Mouse (Mus musculus): ENCODE results near the gene Stim1. TPM values are rescaled to one million over a fixed set of nuclear protein-coding genes. Genes with fewer than 3 reads are reported as not detected.

Gene Stim1
- polyA plus RNA-seq, 1 experiment from 2014 or later = 14.8 TPM

DNA sequence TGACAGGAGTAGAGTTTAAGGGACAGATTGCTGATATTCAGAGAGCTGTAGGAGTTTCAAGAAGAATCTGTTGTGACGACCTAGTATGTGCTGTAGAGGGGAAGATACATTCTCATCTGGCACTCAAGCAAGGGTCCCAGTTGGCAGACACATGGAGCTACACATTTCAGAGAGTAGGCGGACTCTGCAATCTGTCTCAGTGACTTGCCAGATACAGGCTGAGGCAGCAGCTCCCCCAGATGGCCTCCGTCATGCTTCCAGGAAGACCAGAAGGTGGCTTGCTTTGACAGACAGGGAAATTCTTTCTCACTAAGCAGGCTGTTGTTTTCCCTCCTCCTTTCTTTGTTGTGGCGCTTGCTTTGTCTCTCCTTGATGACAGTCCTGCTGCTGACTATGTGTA is 102.1 kb downstream of the Stim1 start:
- no peaks in the 10 kb centered on the region for H3K27me3 ChIP-seq (ENCODE audit: insufficient read depth, low read length)
- 35% methylated on average over 4 of the region's 4 CpGs for WGBS
- no peak overlapping the region for H3K27ac ChIP-seq (ENCODE audit: low read length)
- H3K9me3 ChIP-seq (ENCODE audit: low read length) = no peaks in the 10 kb centered on the region
- ATAC-seq (ENCODE audit: low FRiP score, low TSS enrichment) = peak; percentile 73; the same call in 1 of the 2 replicates
- H3K4me2 ChIP-seq (replicated peaks; ENCODE audit: low read depth, low read length) = no peak overlapping the region
- H3K4me3 ChIP-seq (ENCODE audit: low read length) = no peak overlapping the region
- H3K36me3 ChIP-seq (ENCODE audit: insufficient read depth, low read length) = no peaks in the 10 kb centered on the region
- no peaks in the 10 kb centered on the region for H3K4me1 ChIP-seq (ENCODE audit: insufficient read depth, low read length)
- H3K9ac ChIP-seq (replicated peaks; ENCODE audit: low read length) = no peak overlapping the region

GRCm38 (mm10) chr7:102370526-102370925 is 102.9 kb downstream of the Stim1 start:
- no peak overlapping the region for H3K9ac ChIP-seq (replicated peaks; ENCODE audit: low read length)
- no peaks in the 10 kb centered on the region for H3K36me3 ChIP-seq (ENCODE audit: insufficient read depth, low read length)
- no peaks in the 10 kb centered on the region for H3K9me3 ChIP-seq (ENCODE audit: low read length)
- no peak for ATAC-seq (ENCODE audit: low FRiP score, low TSS enrichment)
- H3K4me2 ChIP-seq (replicated peaks; ENCODE audit: low read depth, low read length) = no peak overlapping the region
- 77% methylated on average over 5 of the region's 5 CpGs for WGBS
- no peak overlapping the region for H3K27ac ChIP-seq (ENCODE audit: low read length)
- no peaks in the 10 kb centered on the region for H3K27me3 ChIP-seq (ENCODE audit: insufficient read depth, low read length)
- no peaks in the 10 kb centered on the region for H3K4me1 ChIP-seq (ENCODE audit: insufficient read depth, low read length)
- no peak overlapping the region for H3K4me3 ChIP-seq (ENCODE audit: low read length)

DNA sequence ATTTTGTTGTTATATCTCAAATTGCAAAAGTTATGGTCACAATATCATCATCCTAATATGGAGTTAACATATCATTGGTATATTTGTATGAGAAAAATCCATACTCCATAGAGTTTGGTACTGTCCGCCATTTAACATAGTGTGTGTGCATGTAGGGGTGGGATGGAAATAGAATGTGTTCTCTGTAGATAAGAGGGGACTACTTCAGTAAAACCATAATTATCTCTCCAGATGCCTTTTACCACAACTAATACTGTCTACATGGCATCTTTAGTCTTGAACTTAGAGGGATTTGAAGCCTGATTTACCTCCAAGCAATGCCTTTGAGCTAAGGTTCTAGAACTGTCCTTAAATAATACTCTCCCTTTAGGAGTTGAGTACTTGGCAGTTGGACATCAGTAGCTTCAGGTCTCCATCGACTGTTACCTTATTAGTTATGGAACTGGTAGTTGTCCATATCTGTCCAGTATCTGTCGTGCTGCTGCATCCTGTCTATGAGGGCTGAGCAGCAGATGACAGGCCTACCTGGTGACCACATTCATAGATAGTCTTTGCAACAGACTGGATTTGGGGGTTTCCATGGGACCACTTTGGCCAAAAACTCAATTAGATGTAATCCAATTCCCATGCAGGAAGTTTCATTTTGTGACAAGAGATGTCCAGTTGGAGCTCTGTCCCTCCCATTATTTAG is 105.9 kb downstream of the Stim1 start:
- H3K4me2 ChIP-seq (replicated peaks; ENCODE audit: low read depth, low read length) = no peak overlapping the region
- no peaks in the 10 kb centered on the region for H3K27me3 ChIP-seq (ENCODE audit: insufficient read depth, low read length)
- ATAC-seq (ENCODE audit: low FRiP score, low TSS enrichment) = no peak
- H3K9ac ChIP-seq (replicated peaks; ENCODE audit: low read length) = no peak overlapping the region
- H3K27ac ChIP-seq (ENCODE audit: low read length) = no peak overlapping the region
- H3K9me3 ChIP-seq (ENCODE audit: low read length) = no peaks in the 10 kb centered on the region
- H3K4me1 ChIP-seq (ENCODE audit: insufficient read depth, low read length) = no peaks in the 10 kb centered on the region
- H3K4me3 ChIP-seq (ENCODE audit: low read length) = no peak overlapping the region
- WGBS = 97% methylated on average over 3 of the region's 3 CpGs
- no peaks in the 10 kb centered on the region for H3K36me3 ChIP-seq (ENCODE audit: insufficient read depth, low read length)

DNA sequence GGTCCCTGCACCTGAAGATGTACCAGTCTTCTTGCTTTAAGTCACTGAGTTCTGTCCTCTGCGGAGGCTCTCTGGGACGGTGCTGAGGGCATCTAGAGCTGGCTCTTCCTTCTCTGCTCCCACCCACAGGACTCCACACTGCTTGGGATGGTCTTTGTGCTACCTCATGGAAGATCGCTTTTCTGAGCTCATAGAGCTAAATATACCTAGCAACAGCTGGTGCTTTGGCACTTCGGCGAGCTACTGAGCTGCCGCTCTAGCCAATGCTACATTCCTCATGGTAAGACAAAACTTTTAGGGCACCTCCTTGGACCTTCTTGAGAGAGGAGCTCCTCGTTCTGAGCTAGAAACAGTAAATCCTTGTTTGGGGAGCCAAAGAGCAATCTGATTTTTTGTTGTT is 115.6 kb downstream of the Stim1 start:
- ATAC-seq (ENCODE audit: low FRiP score, low TSS enrichment) = no peak
- WGBS = 83% methylated on average over 7 of the region's 7 CpGs
- H3K9ac ChIP-seq (replicated peaks; ENCODE audit: low read length) = no peak overlapping the region

GRCm38 (mm10) chr7:102385973-102386372 is 118.4 kb downstream of the Stim1 start:
- no peak for ATAC-seq (ENCODE audit: low FRiP score, low TSS enrichment)

More for the DNA sequence above, 115.6 kb downstream of the Stim1 start:
- Histone ChIP-seq H3K4me3 (ENCODE audit: low read length) (no peak overlapping the region), H3K4me1 (ENCODE audit: insufficient read depth, low read length) (no peaks in the 10 kb centered on the region), H3K36me3 (ENCODE audit: insufficient read depth, low read length) (no peaks in the 10 kb centered on the region), H3K4me2 (replicated peaks; ENCODE audit: low read depth, low read length) (no peak overlapping the region), H3K9me3 (ENCODE audit: low read length) (no peaks in the 10 kb centered on the region), H3K27ac (ENCODE audit: low read length) (no peak overlapping the region), H3K27me3 (ENCODE audit: insufficient read depth, low read length) (no peaks in the 10 kb centered on the region)

DNA sequence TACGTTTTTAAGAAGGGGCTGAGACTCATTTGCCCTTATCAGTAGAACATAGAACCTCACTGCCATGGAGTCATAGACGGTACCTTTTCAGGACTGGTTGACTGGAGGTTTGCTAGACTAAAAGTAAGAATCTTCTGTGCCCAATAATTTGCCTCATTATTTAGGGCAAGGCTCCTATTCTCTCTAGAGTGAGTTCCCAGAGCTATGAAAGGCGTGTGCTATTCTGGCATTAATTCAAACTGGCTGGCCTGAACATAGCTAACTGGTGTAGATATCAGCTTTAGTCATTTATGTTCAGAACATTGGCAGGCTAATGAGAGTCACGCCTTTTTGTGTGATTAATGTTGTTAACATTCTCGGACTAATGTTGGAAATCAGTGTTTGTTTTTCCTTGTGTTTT is 121.5 kb downstream of the Stim1 start:
- H3K36me3 ChIP-seq (ENCODE audit: insufficient read depth, low read length) = no peaks in the 10 kb centered on the region
- 69% methylated on average over 5 of the region's 5 CpGs for WGBS
- ATAC-seq (ENCODE audit: low FRiP score, low TSS enrichment) = no peak
- H3K9me3 ChIP-seq (ENCODE audit: low read length) = no peaks in the 10 kb centered on the region
- no peak overlapping the region for H3K4me2 ChIP-seq (replicated peaks; ENCODE audit: low read depth, low read length)
- no peaks in the 10 kb centered on the region for H3K27me3 ChIP-seq (ENCODE audit: insufficient read depth, low read length)
- H3K27ac ChIP-seq (ENCODE audit: low read length) = no peak overlapping the region
- no peaks in the 10 kb centered on the region for H3K4me1 ChIP-seq (ENCODE audit: insufficient read depth, low read length)
- no peak overlapping the region for H3K9ac ChIP-seq (replicated peaks; ENCODE audit: low read length)
- no peak overlapping the region for H3K4me3 ChIP-seq (ENCODE audit: low read length)

More at GRCm38 (mm10) chr7:102385973-102386372, 118.4 kb downstream of the Stim1 start:
- Histone ChIP-seq H3K4me1 (ENCODE audit: insufficient read depth, low read length) (no peaks in the 10 kb centered on the region), H3K27ac (ENCODE audit: low read length) (no peak overlapping the region), H3K36me3 (ENCODE audit: insufficient read depth, low read length) (no peaks in the 10 kb centered on the region), H3K9ac (replicated peaks; ENCODE audit: low read length) (no peak overlapping the region), H3K9me3 (ENCODE audit: low read length) (no peaks in the 10 kb centered on the region), H3K27me3 (ENCODE audit: insufficient read depth, low read length) (no peaks in the 10 kb centered on the region), H3K4me2 (replicated peaks; ENCODE audit: low read depth, low read length) (no peak overlapping the region), H3K4me3 (ENCODE audit: low read length) (no peak overlapping the region)
- WGBS = 82% methylated on average over 3 of the region's 3 CpGs

DNA sequence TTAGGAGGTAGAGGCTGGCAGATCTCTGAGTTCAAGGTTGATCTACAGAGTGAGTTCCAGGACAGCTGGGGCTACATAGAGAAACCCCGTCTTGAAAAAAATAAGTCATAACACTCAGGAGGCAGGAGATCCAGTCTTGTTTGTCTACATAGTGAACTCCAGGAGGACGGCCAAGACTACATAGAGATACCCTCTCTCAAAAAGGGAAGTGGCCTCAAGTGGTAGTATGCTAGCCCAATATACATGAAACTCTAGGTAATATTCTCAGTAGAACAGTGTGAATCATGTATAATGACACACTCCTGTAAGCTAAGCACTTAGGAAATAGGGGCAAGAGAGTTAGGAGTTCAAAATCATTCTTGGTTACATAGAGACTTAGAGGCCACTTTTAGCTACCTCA is 126.3 kb downstream of the Stim1 start:
- H3K27ac ChIP-seq (ENCODE audit: low read length) = no peak overlapping the region
- WGBS = 92% methylated on average over 2 of the region's 2 CpGs
- no peaks in the 10 kb centered on the region for H3K4me1 ChIP-seq (ENCODE audit: insufficient read depth, low read length)
- H3K27me3 ChIP-seq (ENCODE audit: insufficient read depth, low read length) = no peaks in the 10 kb centered on the region
- ATAC-seq (ENCODE audit: low FRiP score, low TSS enrichment) = no peak
- H3K4me3 ChIP-seq (ENCODE audit: low read length) = no peak overlapping the region
- H3K36me3 ChIP-seq (ENCODE audit: insufficient read depth, low read length) = no peaks in the 10 kb centered on the region
- H3K9ac ChIP-seq (replicated peaks; ENCODE audit: low read length) = no peak overlapping the region
- H3K9me3 ChIP-seq (ENCODE audit: low read length) = no peaks in the 10 kb centered on the region
- no peak overlapping the region for H3K4me2 ChIP-seq (replicated peaks; ENCODE audit: low read depth, low read length)

- Histone ChIP-seq H3K4me1 (ENCODE audit: insufficient read depth, low read length) (no peaks in the 10 kb centered on the region), H3K4me2 (replicated peaks; ENCODE audit: low read depth, low read length) (no peak overlapping the region), H3K9ac (replicated peaks; ENCODE audit: low read length) (no peak overlapping the region), H3K4me3 (ENCODE audit: low read length) (no peak overlapping the region), H3K9me3 (ENCODE audit: low read length) (no peaks in the 10 kb centered on the region), H3K27ac (ENCODE audit: low read length) (no peak overlapping the region), H3K27me3 (ENCODE audit: insufficient read depth, low read length) (no peaks in the 10 kb centered on the region), H3K36me3 (ENCODE audit: insufficient read depth, low read length) (no peaks in the 10 kb centered on the region)
- no peak for ATAC-seq (ENCODE audit: low FRiP score, low TSS enrichment)
- WGBS = 77% methylated on average over 7 of the region's 7 CpGs
These were observed 128.3 kb downstream of the Stim1 start for GRCm38 (mm10) chr7:102395894-102396293.

DNA sequence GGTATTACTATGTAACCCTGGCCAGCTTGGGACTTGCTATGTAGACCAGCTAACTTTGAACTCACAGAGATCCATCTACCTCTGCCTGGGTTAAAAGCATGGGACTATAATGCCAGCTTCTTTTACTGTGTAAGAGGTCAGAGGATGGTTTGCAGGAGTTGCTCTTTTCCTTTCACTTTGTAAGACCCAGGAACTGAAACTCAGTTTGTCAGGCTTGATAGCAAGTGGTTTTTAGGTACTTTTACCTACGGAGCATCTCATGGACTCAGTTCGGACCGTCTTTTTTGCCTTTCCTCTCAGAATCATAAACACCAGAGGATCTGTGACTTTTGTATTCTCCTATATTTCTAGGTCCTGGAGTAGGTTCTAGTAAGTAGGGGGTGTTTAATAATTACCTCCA is 128.7 kb downstream of the Stim1 start:
- 93% methylated on average over 3 of the region's 3 CpGs for WGBS

DNA sequence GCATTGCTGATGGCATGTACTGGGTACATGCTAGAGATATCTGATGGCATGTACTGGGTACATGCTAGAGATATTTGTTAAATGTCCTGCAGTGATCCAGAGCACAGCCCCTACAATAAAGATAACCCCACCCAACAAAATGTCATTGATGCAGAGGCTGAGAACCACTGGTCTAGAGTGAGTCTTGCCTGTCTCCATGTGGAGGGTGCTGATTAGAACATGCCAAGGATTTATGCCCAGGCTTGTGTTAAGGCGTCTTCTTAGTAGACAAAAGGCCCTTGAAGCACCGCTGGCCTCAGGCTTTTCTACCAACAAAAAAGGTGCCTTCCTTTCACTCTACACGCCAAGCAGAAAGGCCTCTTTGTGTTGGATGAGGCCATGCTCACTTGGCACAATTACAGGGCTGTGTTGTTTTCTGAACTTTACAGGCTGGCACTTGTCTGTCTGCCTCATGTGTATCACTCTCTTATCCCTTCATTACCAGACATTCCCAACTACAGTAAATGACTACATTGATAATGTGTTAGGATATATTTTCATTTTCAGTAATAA is 131.7 kb downstream of the Stim1 start:
- no peaks in the 10 kb centered on the region for H3K4me1 ChIP-seq (ENCODE audit: insufficient read depth, low read length)
- H3K9me3 ChIP-seq (ENCODE audit: low read length) = no peaks in the 10 kb centered on the region
- H3K4me2 ChIP-seq (replicated peaks; ENCODE audit: low read depth, low read length) = no peak overlapping the region
- no peak for ATAC-seq (ENCODE audit: low FRiP score, low TSS enrichment)
- H3K9ac ChIP-seq (replicated peaks; ENCODE audit: low read length) = no peak overlapping the region
- no peaks in the 10 kb centered on the region for H3K36me3 ChIP-seq (ENCODE audit: insufficient read depth, low read length)
- WGBS = 86% methylated on average over 3 of the region's 3 CpGs
- H3K27ac ChIP-seq (ENCODE audit: low read length) = no peak overlapping the region
- no peak overlapping the region for H3K4me3 ChIP-seq (ENCODE audit: low read length)
- H3K27me3 ChIP-seq (ENCODE audit: insufficient read depth, low read length) = no peaks in the 10 kb centered on the region

More for the DNA sequence above, 128.7 kb downstream of the Stim1 start:
- H3K4me1 ChIP-seq (ENCODE audit: insufficient read depth, low read length) = no peaks in the 10 kb centered on the region
- ATAC-seq (ENCODE audit: low FRiP score, low TSS enrichment) = no peak
- H3K4me2 ChIP-seq (replicated peaks; ENCODE audit: low read depth, low read length) = no peak overlapping the region
- no peak overlapping the region for H3K9ac ChIP-seq (replicated peaks; ENCODE audit: low read length)
- no peaks in the 10 kb centered on the region for H3K27me3 ChIP-seq (ENCODE audit: insufficient read depth, low read length)
- no peaks in the 10 kb centered on the region for H3K36me3 ChIP-seq (ENCODE audit: insufficient read depth, low read length)
- no peaks in the 10 kb centered on the region for H3K9me3 ChIP-seq (ENCODE audit: low read length)
- no peak overlapping the region for H3K27ac ChIP-seq (ENCODE audit: low read length)
- no peak overlapping the region for H3K4me3 ChIP-seq (ENCODE audit: low read length)
